Mouse (Mus musculus) MEL (cell line): ENCODE data around the gene Styk1. TPM values are rescaled to one million over a fixed set of nuclear protein-coding genes. Genes with fewer than 3 reads are reported as not detected.

Source experiments
- DNase-seq: peaks from one replicate; pipeline ENCODE4 v3.0.0; 2011; ENCODE audit warnings: low read depth, low spot score
- H3K27ac ChIP-seq: 2 replicates; pipeline ENCODE4 v1.5.1; 2012; ENCODE audit warnings: low read depth, mild to moderate bottlenecking, control low read depth, low read length, moderate library complexity; ENCODE audit not compliant: control insufficient read depth
- H3K27me3 ChIP-seq, 2 experiments: fragments of 150-350 bp in 1 of 2; sonication (generic) in 1 of 2; 2 replicates each; pipeline ENCODE4 v1.6.1; 2012; ENCODE audit warnings: low read length in 2 of 2, mild to moderate bottlenecking in 2 of 2, improper control_type of control experiment in 1 of 2, moderate library complexity in 1 of 2; ENCODE audit not compliant: insufficient read depth in 2 of 2, control insufficient read depth in 1 of 2
- H3K36me3 ChIP-seq, 2 experiments: 2 replicates each; pipeline ENCODE4 v1.6.1; 2012 to 2014; ENCODE audit warnings: low read length in 2 of 2, improper control_type of control experiment in 1 of 2, inconsistent platforms in 1 of 2, mild to moderate bottlenecking in 1 of 2; ENCODE audit not compliant: insufficient read depth in 2 of 2, control insufficient read depth in 1 of 2
- H3K4me1 ChIP-seq, 2 experiments: fragments of 150-350 bp in 1 of 2; sonication (generic) in 1 of 2; 2 replicates each; pipeline ENCODE4 v1.6.1; 2012; ENCODE audit warnings: low read length in 2 of 2, improper control_type of control experiment in 1 of 2, mild to moderate bottlenecking in 1 of 2; ENCODE audit not compliant: insufficient read depth in 2 of 2, control insufficient read depth in 1 of 2
- H3K4me3 ChIP-seq, 2 experiments: fragments of 150-350 bp in 1 of 2; sonication (generic) in 1 of 2; 2 replicates each; pipeline ENCODE4 v1.5.1; 2012; ENCODE audit warnings: low read depth in 2 of 2, low read length in 2 of 2, mild to moderate bottlenecking in 2 of 2, moderate library complexity in 2 of 2, control low read depth in 1 of 2, improper control_type of control experiment in 1 of 2; ENCODE audit not compliant: control insufficient read depth in 1 of 2, insufficient read depth in 1 of 2
- H3K79me2 ChIP-seq: 2 replicates; pipeline ENCODE4 v1.6.1; 2012; ENCODE audit warnings: mild to moderate bottlenecking, low read length, moderate library complexity; ENCODE audit not compliant: control insufficient read depth, poor library complexity, insufficient read depth
- H3K9ac ChIP-seq: 2 replicates; pipeline ENCODE4 v1.6.1; 2012; ENCODE audit warnings: low read depth, mild to moderate bottlenecking, control low read depth, low read length, moderate library complexity; ENCODE audit not compliant: control insufficient read depth, poor library complexity, severe bottlenecking
- H3K9me3 ChIP-seq: fragments of 150-350 bp; sonication (generic); replicated peaks from 2 replicates; pipeline ENCODE4 v1.6.1; 2012; ENCODE audit warnings: mild to moderate bottlenecking, low read length, improper control_type of control experiment, moderate library complexity; ENCODE audit not compliant: insufficient read depth
- CHD2 ChIP-seq: IDR thresholded peaks from 2 replicates; pipeline ENCODE4 v1.6.1; 2011; ENCODE audit warnings: low read length, improper control_type of control experiment
- ELF1 ChIP-seq: IDR thresholded peaks from 2 replicates; pipeline ENCODE4 v1.6.1; 2014; ENCODE audit warnings: low read depth, mild to moderate bottlenecking, inconsistent platforms, low read length, improper control_type of control experiment, moderate library complexity
- ETS1 ChIP-seq: IDR thresholded peaks from 2 replicates; pipeline ENCODE4 v1.6.1; 2012; ENCODE audit warnings: low read depth, mild to moderate bottlenecking, inconsistent platforms, low read length, improper control_type of control experiment, moderate library complexity
- MEF2A ChIP-seq: IDR thresholded peaks from 2 replicates; pipeline ENCODE4 v1.6.1; 2014; ENCODE audit warnings: low read depth, mild to moderate bottlenecking, inconsistent platforms, low read length, improper control_type of control experiment; ENCODE audit not compliant: poor library complexity, insufficient replicate concordance, severe bottlenecking; ENCODE audit errors: extremely low read depth
- MYB ChIP-seq: IDR thresholded peaks from 2 replicates; pipeline ENCODE4 v1.6.1; 2011; ENCODE audit warnings: mild to moderate bottlenecking, low read depth, low read length, improper control_type of control experiment
- MYC ChIP-seq: IDR thresholded peaks from 2 replicates; pipeline ENCODE4 v1.6.1; 2011; ENCODE audit warnings: low read depth, mild to moderate bottlenecking, low read length, improper control_type of control experiment, moderate library complexity
- NRF1 ChIP-seq: IDR thresholded peaks from 2 replicates; pipeline ENCODE4 v1.6.1; 2014; ENCODE audit warnings: low read depth, mild to moderate bottlenecking, inconsistent platforms, low read length, improper control_type of control experiment, moderate library complexity; ENCODE audit not compliant: poor library complexity, insufficient read depth, severe bottlenecking
- POLR2A ChIP-seq, 2 experiments: IDR thresholded peaks; 2 replicates each; pipeline ENCODE4 v1.6.1; 2011 to 2012; ENCODE audit warnings: low read length in 2 of 2, mild to moderate bottlenecking in 2 of 2, control low read depth in 1 of 2, improper control_type of control experiment in 1 of 2, low read depth in 1 of 2, moderate library complexity in 1 of 2; ENCODE audit not compliant: control insufficient read depth in 1 of 2, insufficient read depth in 1 of 2, poor library complexity in 1 of 2
- POLR2AphosphoS2 ChIP-seq: IDR thresholded peaks from 2 replicates; pipeline ENCODE4 v1.6.1; 2011; ENCODE audit warnings: low read length, improper control_type of control experiment
- POLR2AphosphoS5 ChIP-seq: IDR thresholded peaks from 2 replicates; pipeline ENCODE4 v1.6.1; 2012; ENCODE audit warnings: low read depth, borderline replicate concordance, mild to moderate bottlenecking, inconsistent platforms, low read length, moderate library complexity, mixed read lengths
- RAD21 ChIP-seq: IDR thresholded peaks from 2 replicates; pipeline ENCODE4 v1.6.1; 2011; ENCODE audit warnings: mild to moderate bottlenecking, low read depth, low read length, improper control_type of control experiment
- RCOR1 ChIP-seq: IDR thresholded peaks from 2 replicates; pipeline ENCODE4 v1.6.1; 2012; ENCODE audit warnings: low read depth, mild to moderate bottlenecking, inconsistent platforms, low read length, improper control_type of control experiment
- SIN3A ChIP-seq: IDR thresholded peaks from 2 replicates; pipeline ENCODE4 v1.6.1; 2012; ENCODE audit warnings: low read length, improper control_type of control experiment, inconsistent platforms
- SMC3 ChIP-seq: IDR thresholded peaks from 2 replicates; pipeline ENCODE4 v1.6.1; 2011; ENCODE audit warnings: low read depth, low read length, improper control_type of control experiment
- USF2 ChIP-seq, 2 experiments: IDR thresholded peaks; 2 replicates each; pipeline ENCODE4 v1.6.1; 2011 to 2012; ENCODE audit warnings: improper control_type of control experiment in 2 of 2, low read length in 2 of 2, borderline replicate concordance in 1 of 2, inconsistent platforms in 1 of 2, low read depth in 1 of 2, mild to moderate bottlenecking in 1 of 2; ENCODE audit not compliant: insufficient read depth in 1 of 2
- ZC3H11A ChIP-seq: IDR thresholded peaks from 2 replicates; pipeline ENCODE4 v1.6.1; 2012; ENCODE audit warnings: low read depth, mild to moderate bottlenecking, inconsistent platforms, low read length, improper control_type of control experiment
- ZNF384 ChIP-seq: IDR thresholded peaks from 2 replicates; pipeline ENCODE4 v1.6.1; 2012; ENCODE audit warnings: low read depth, mild to moderate bottlenecking, inconsistent platforms, low read length, improper control_type of control experiment
- polyA plus RNA-seq, 2 experiments: library from polyadenylated mRNA; stranded (reverse) in 1 of 2; unstranded in 1 of 2; fragments of >175 nt in 1 of 2; fragments of >200 nt in 1 of 2; gene quantifications; 2 replicates each; pipeline versions ENCODE4 v1.2.1 to v1.2.4; 2012; ENCODE audit warnings: low replicate concordance in 2 of 2, low read depth in 1 of 2; ENCODE audit not compliant: insufficient read length in 2 of 2, insufficient read depth in 1 of 2, missing spikeins in 1 of 2
- total RNA-seq: library from RNA; depleted of rRNA; stranded (reverse); fragments of 300-350 nt; gene quantifications from 2 replicates; pipeline ENCODE4 v1.2.3, GENCODE M21; 2012

Styk1 gene
- total and polyA plus RNA-seq, 3 experiments = 0.11 to 0.12 TPM; not detected in 1

- H3K79me2 ChIP-seq = no peaks in the 10 kb centered on the region
- TF ChIP-seq ZNF384 (peak; percentile 71), ETS1 (no peak), POLR2AphosphoS2 (no peak), POLR2AphosphoS5 (no peak), RAD21 (no peak)
- TF ChIP-seq, all 39 proteins: peak for 1
- H3K36me3 ChIP-seq = no peaks in the 10 kb centered on the region
- no peaks in the 10 kb centered on the region; a peak in 1 of 4 replicates for H3K27me3 ChIP-seq
- H3K9ac ChIP-seq = no peak overlapping the region
- peak; percentile 31 for DNase-seq
- no peaks in the 10 kb centered on the region for H3K4me1 ChIP-seq
- no peak overlapping the region for H3K27ac ChIP-seq
- no peak overlapping the region for H3K4me3 ChIP-seq
- no peaks in the 10 kb centered on the region for H3K9me3 ChIP-seq
Measured at GRCm38 (mm10) chr6:131316155-131317101, 37.0 kb downstream of the Styk1 start.

DNA sequence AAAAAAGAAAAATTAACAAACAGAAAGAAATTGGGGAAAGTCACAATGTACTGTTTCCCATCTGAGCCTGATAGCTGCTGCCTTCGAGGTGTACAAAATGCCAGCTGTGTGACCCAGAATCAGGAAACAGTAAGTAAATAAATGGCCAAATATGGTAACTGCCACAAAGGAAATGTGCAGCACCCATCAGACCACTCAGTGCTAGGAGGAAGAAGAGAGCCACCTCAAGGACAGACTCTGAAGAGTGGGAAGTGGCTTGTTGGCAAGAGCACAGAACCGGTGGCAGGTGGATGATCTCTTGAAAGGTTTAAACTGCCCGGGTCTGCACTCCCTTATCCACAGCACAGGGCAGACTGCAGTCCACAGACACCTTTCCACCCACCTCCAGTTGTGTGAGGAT lies 45.4 kb downstream of the Styk1 start:
- Histone ChIP-seq H3K27ac (no peak overlapping the region), H3K27me3 (no peaks in the 10 kb centered on the region; a peak in 1 of 4 replicates), H3K36me3 (no peaks in the 10 kb centered on the region), H3K4me1 (no peaks in the 10 kb centered on the region), H3K9me3 (no peaks in the 10 kb centered on the region), H3K9ac (no peak overlapping the region), H3K79me2 (no peaks in the 10 kb centered on the region), H3K4me3 (no peak overlapping the region)
- no peak for TF ChIP-seq USF2 (IDR thresholded peaks at IDR 0.05; ENCODE audit: borderline replicate concordance in 1 of 2, insufficient read depth in 1 of 2, low read depth in 1 of 2, low read length in 2 of 2)
- DNase-seq = no peak

GRCm38 (mm10) chr6:131304776-131305175 lies 48.6 kb downstream of the Styk1 start:
- no peak for DNase-seq
- H3K27me3 ChIP-seq = no peaks in the 10 kb centered on the region; a peak in 2 of 4 replicates
- no peaks in the 10 kb centered on the region for H3K4me1 ChIP-seq
- no peaks in the 10 kb centered on the region for H3K79me2 ChIP-seq
- H3K9me3 ChIP-seq = no peaks in the 10 kb centered on the region
- H3K4me3 ChIP-seq = no peak overlapping the region
- no peak overlapping the region for H3K9ac ChIP-seq
- no peak for TF ChIP-seq CHD2
- no peak for TF ChIP-seq POLR2AphosphoS2
- TF ChIP-seq NRF1 = no peak
- TF ChIP-seq MEF2A = no peak
- TF ChIP-seq POLR2AphosphoS5 = no peak
- no peak for TF ChIP-seq ZC3H11A
- TF ChIP-seq MYC = no peak
- no peak for TF ChIP-seq MYB
- no peak for TF ChIP-seq ELF1
- no peak for TF ChIP-seq RCOR1
- TF ChIP-seq SMC3 = no peak
- no peak for TF ChIP-seq RAD21
- TF ChIP-seq POLR2A (IDR thresholded peaks at IDR 0.05; ENCODE audit: control insufficient read depth in 1 of 2, insufficient read depth in 1 of 2, low read depth in 1 of 2, low read length in 2 of 2, poor library complexity in 1 of 2) = no peak
- no peak for TF ChIP-seq SIN3A
- H3K36me3 ChIP-seq = no peaks in the 10 kb centered on the region
- no peak overlapping the region for H3K27ac ChIP-seq
